Mouse (Mus musculus) mouse embryonic stem cell (cell line): ENCODE measurements at regions not wholly inside any gene's neighbourhood (a gene's known extent, or its start where the extent isn't known, plus 50 kb on each side); places are given as distances from the start of the nearest gene placed in this dataset.

ENCODE experiments used
- in situ Hi-C, 2 experiments: fragments of 300-500 bp; cut with MboI; formaldehyde crosslinking; loops; 1 replicate in 1 of 2; 3 replicates in 1 of 2; pipeline ENCODE4 v1.14.3; 2019 to 2020; ENCODE audit warnings: low sequenced_read_pairs in 2 of 2, low pct_unique_long_range_greater_than_20kb in 1 of 2, mixed read lengths in 1 of 2; ENCODE audit not compliant: unreplicated experiment in 1 of 2

DNA sequence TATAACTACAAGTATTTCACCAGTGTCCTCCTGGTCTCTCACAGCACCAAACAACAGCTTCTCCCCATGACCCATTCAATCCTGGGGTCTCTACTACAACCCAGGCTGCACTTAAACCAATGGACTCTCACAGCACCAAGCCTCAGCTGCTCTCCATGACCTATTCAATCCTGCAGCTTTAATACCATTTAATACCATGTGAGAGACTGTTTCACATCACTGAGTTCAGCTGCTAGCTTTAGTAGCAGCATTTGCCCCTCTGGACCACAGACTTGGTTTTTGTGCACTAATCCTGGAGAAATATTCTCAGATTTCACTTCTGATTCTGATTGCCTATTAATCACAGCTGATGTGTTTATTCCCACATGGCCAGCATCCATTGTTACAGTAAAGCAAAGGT is 147.5 kb upstream of the Pabpc6 start:
- in situ Hi-C loops, result no loop called here

DNA sequence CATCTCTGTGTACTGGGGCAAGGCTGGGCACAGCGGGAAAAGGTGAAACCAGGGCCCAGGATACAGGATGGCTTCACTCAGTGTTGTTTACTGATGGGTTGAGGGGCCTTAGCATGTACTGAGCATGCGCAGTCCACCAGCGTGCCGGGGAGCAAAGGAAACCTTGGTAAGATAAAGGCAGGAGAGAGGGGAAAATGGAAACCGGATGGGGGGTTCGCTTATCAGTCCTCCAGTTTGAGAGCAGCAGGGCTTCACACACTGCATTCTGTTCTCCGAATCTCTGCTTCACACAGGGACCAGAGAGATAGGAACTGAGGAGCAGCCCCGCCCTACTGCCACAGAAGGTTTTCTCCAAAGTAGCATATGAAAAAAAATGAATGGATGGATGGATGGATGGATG is 127.6 kb upstream of the Pabpc6 start:
- in situ Hi-C loops, result no loop called here

DNA sequence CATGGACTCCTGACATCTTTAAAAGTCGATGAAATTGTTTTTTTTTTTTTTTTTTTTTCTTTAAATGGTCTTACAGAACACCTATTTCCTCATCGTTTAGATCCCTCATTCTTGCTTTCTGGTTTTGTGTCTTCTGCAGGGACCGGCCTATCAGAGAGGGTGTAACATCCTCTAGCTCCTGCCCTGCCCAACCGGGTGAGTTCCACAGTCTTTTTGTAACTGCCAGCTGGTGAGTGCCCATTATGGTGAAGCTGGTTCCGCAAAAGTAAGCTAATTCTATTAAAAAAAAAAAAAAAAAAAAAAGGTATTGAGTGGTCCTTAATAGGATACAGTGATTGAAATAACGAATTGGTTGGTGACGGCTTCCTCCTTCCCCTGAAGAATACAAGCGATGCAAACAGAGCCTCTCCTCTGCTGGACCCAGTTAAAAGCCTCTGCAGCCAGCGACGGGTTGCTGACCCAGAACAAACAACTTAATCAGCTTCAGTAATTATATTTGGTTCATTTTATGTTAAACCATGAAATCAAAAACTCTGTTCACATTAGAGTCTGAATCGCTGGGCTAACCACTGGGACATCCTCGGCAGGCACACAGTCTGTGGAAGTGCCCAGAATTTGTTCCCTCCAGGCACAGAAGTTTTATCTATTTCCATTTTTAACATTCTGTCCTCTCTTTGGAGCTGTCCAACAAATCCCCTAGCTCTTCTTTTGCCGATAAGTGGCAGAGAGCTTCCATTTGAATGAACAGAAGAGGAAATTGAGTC is 126.9 kb upstream of the Pabpc6 start:
- in situ Hi-C loops, result no loop called here

DNA sequence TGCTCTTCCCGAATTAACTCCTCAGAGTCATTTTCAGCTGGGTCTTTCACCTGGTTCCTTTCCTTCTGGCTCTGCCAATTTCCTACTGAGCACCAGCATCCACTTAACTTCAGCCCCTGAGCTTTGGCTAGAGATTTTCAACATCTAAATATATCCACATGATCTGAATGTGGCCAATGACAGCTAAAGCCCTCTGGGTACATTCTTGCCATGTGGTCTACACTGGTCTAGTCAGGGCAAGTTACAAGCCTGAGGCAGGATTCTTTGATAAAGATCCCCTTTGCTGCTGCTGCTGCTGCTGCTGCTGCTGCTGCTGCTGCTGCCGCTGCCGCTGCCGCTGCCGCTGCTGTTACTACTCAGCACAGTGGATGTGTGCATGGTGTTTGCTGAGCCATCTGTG is 109.3 kb upstream of the Pabpc6 start:
- in situ Hi-C loops, result no loop called here

DNA sequence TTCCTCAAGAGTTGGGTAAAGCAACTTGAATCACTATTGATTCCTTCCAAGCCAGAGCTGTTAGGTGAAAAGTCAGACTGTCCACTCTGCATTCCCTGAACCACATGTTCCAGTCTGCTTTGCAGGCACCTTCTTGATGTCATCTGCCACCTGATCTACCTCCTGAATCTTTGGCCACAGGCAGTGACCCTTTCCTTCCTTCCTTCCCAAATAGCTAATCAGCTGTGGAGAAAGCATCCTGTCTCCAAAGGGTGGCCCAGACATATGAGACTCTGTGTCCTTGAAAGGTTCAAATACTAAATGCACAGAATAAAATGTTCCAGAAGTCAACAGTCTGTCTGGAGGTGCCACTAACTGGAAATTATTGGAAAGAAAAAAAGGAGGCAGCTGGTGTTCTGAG is 107.6 kb upstream of the Pabpc6 start:
- in situ Hi-C loops, result no loop called here

DNA sequence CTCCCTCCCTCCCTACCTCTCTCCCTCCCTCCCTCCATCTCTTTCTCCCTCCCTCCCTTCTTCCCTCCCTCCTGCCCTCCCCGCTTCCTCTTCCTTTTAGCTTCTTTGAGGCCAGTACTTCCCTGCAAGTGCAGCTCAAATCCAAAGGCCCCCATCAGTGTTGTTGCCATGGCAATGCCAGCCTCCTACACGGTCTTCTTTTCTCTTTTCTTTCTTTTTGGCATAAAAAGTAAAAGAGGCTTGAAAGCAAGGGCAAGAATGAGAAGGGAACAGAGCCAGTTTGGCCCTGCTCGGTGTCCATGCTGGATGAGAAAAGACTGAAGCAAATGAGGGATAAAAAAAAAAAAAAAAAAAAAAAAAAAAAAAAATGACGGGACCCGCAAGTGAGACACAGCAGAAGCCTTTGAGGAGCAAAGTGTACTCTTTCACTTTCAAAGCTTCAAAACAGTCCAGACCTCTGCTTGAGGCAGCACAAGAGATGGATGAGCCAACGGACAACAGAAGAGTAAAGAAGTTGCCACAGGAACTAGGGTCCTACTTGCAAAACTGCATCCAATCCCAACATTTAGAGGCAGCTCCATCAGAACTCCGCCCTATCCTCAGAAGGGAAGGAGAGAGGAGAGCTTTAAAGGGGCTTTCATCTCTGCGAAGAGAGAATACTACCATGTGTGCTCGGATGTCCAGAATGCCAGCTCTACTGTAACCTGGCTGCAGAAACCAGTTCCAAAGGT is 106.9 kb upstream of the Pabpc6 start:
- in situ Hi-C loops, result no loop called here

DNA sequence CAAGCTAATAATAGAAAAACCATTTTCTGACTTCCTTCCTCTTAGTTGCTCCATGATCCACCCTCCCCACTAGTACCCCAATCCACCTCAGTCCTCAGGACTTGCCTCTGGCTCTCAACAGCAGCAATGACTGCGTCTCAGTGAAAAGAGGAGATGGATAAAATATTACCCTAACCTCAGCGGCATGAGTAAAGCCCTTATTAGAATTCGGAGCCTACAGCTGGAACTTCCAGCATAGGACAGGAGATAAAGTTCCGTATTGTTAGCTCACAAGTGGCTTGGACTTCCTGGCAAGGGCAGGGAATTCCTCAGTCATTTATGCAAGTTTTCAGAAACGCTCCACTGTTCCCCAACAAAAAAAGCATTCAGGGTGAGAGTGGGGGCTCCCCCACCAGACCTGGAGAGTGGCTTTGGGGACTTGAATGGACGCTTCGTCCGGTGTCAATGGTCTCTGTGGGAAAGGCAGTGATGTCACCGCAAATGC is 106.2 kb upstream of the Pabpc6 start:
- in situ Hi-C loops, result no loop called here

DNA sequence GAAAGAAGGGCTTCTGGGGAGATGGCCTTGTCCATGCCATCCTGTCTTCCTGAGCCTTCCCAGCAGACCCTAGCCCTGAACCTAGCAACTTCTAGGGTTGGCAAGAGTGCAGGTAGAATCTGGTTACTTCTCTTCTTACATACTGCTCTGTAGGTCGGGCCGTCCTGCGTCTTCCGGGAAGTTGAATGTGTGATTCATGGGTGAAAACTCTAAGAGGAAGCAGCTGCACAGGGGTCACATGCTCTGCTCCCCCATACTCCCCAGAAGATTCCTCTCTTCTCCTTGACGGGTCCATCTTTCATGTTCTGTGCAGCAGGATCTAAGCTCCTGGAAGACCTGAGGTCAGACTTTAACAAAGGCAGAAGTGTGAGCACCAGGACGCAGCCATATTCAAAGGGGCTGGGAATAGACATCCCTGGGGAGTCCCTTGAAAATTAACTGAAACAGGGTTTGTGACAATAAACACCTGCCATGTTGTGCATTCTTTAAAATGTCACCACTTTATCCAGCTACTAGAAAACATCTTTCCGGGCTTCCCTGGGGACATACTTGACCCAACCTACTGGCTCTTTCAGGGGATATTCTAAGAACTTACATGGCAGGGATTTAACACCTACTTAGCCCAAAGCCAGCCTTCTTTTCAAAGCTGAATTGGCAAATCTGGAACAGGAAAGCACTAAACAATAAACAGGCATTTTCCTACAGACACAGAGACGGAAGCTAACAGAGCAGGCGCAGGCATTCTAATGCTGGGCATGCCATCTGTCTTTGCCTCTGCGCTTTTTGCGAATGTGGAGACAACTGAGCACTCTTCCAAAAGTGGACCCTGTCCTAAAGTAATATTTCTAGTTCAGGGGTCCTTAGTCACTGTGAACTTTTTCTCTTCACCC is 105.5 kb upstream of the Pabpc6 start:
- in situ Hi-C loops, result loop anchor here in 1 of 2 experiments (25.0 kb wide), 1 partner anchor 537 kb away; the partner anchor contains the start of gene Qk

DNA sequence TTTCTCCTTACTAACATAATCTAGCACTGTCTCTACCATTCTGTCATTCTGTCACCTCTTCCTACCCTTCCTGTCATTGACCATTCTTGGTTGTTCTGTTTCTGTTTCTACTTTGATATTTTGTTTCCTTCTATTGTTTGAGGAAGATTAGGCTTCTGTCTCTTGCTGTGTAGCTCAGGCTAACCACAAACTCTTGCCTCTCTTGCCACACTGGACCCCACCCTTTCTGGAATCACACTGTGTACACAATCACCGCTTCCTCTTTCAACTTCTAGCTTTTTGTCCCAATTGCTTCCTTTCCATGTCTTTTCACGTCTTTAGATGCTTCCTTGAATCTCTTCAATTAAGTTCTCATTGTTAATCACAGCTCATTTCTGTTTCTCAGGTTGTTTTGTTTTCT is 104.2 kb upstream of the Pabpc6 start:
- in situ Hi-C loops, result loop anchor here in 1 of 2 experiments (25.0 kb wide), 1 partner anchor 539 kb away; the partner anchor contains the start of gene Qk

DNA sequence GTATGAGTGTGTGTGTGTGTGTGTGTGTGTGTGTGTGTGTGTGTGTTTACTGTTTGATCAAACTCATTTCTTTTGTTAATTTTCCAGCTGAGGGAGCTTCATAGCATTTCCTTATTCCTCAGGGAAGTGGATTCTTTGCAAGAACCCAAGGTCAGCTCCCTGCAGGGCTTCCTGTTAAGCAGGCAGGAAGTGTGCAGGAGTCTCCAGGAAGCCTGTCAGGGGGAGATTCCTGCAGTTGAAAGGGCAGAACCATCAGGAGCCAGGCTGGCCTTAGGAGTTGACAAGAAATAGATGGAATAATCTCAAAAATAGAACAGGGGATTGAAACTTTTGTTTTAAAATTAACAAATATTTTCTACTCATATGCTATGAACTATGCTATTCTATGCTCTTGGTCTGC is 98.8 kb upstream of the Pabpc6 start:
- in situ Hi-C loops, result loop anchor here in 1 of 2 experiments (25.0 kb wide), 1 partner anchor 544 kb away; the partner anchor contains the start of gene Qk

DNA sequence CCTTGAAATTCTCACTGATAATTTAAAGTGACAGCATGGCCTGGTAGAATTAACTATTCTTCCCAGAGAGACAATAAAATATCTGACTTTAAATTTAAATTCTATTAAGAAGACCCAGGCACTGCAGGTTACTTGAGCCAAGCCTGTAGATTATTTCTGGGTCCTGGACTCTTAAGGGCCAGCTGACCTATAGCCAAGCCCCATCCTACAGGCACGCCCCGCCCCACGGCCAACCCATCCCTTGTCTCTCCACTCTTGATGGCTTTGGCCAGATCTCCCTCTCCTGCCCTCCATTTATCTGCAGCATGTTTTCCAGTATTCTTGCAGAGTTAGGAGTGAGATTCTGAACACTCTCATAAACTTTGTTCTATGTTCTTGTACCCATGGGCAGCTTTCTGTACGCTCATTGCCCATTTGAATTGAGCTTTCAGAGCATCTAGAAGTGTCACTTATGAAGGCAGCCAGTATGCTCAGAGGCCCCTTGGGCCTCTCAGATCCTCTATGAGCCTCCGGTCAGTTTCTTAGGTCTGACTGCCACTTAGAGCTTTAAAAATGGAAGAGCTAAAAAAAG is 96.2 kb upstream of the Pabpc6 start:
- in situ Hi-C loops, result loop anchor here in 1 of 2 experiments (25.0 kb wide), 1 partner anchor 547 kb away; the partner anchor contains the start of gene Qk

DNA sequence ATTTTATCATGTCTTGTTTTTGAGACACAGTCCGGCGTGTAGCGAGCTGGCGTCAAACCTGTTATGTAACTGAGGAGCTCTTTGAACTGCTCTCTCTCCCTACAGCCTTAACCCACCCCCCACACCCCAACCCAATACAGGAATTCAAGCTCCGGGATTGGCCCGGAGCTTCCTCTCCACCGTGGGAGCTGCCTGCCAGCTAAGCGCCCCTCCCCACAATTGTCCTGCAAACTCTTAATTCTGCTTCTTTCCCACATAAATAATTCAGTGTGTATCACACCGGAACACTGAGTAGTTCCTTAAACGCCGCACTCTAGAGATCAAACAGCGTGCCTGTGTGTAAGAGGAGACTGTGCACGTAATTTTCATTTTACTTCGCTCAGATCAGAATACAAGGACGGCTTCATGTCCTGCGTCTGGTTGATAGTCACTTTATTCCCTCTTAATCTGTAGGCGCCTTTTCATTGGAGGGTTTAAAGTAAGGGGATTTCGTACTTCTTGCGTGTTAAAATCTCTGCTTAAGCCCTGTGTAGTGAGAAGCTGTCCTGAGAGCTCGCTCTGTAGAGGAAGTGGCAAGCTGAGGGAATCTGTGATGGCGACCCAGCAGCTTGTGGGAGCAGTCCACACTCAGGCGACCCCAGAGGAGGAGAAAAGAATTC is 95.3 kb upstream of the Pabpc6 start:
- in situ Hi-C loops, result loop anchor here in 1 of 2 experiments (25.0 kb wide), 1 partner anchor 547 kb away; the partner anchor contains the start of gene Qk

DNA sequence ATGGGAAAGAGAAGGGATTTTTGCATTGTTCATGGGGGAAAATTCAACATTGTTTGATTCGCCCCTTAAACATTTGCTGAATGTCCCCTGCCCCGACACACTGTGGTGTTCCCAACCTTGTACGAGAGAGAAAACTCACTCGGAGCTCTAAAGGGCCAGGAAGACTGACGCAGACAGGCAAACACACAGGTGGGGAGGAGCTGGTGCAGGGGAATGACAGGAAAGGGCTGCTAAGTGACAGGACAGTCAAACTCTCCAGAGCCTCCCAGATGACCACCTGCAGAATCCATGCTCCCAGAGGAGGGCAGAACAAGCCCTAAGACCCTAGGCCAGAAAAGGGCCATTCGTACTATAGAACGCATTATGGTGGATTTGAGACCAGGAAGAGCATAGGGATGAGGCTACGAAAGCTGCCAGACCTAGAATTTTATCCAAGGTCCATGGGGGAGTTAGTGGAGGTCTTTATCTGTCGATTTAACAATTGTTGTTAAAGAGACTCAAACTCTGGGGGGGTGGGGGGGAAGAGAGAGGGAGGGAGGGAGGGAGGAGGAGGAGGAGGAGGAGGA is 94.6 kb upstream of the Pabpc6 start:
- in situ Hi-C loops, result loop anchor here in 1 of 2 experiments (25.0 kb wide), 1 partner anchor 548 kb away; the partner anchor contains the start of gene Qk

DNA sequence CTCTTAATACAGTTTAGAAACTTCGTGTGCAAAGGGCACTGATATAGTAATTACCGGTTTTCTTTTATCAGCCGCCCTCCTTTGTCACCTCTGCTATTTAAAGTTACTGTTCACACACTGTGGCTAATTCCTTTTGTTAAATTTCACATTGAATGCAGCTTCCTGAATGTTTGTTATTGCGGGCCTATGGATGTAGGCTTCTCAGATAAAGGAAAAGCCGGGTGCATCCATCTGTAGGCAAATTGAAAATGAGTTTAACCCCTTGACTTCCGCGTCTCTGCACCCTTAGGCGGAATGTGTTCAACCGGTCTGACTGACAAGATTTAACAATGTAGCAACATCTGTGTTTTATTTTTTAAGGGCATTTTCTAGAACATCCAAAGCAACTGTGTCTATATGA is 93.6 kb upstream of the Pabpc6 start:
- in situ Hi-C loops, result loop anchor here in 1 of 2 experiments (25.0 kb wide), 1 partner anchor 549 kb away; the partner anchor contains the start of gene Qk

DNA sequence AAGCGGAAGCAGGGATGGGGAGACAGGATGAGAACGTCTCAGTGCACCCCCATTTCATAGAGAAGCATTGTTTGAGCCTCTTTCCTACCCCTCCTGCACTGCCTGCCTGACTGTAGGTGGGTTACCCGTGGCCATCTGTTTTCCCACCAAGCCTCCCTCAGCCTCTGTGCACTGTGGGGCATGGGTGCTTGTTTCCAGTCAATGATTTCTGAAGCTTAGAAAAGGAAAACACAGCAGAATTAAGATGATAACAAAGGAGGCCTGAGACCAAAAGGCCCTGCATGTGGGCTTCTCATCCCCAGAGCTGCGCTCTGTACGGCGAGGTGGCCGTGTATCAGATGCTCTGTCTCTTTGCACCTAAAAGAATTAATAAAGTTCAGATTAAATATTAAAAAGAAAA is 92.9 kb upstream of the Pabpc6 start:
- in situ Hi-C loops, result loop anchor here in 1 of 2 experiments (25.0 kb wide), 1 partner anchor 550 kb away; the partner anchor contains the start of gene Qk

DNA sequence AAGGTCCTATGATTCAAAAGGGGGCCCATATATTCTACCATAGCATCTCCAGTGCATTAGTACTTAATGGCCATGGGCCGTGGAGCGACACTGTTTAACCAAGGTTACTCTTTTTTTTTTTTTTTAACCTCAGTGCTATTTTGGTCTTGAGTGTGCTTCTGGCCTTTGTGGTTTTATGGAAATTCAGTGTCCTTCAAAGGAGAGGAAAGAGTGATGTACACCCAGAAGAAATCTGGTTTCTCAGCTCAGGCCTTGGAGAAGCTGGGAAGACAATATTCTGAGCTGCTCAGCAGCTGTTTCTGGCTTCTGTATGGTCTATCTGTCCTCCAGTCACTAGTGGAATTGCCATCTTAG is 91.2 kb upstream of the Pabpc6 start:
- in situ Hi-C loops, result loop anchor here in 1 of 2 experiments (25.0 kb wide), 1 partner anchor 552 kb away; the partner anchor contains the start of gene Qk

DNA sequence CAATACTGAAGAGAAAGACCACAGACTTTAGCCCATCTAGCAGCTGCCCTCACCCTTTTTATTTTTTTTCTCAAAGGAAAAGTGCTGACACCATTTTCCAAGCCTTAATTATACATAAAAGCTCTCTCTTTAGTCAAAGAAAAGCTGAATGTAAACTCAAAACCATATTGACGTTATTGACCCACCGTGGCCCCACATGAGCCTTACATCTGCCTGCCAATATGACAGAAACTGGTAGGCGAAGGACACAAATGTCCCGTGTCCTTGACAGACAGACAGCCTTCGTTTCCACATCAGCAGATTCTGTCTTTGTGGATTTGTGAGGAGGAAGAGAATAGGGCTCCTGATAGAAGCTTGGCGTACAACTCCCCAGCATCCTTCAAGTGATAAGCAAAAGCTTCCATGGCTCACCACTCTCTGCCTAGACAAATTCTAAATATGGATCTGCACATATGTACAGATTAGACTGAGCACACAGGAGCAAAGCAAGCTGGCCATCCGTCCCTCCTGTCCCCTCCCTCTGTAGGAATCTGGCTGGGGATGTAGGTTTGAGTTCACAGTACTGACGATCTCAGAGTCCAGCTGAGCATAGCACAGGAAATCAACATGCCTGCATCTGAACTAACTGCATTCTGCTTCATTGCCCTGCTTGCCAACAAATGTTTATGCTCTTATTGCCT is 90.6 kb upstream of the Pabpc6 start:
- in situ Hi-C loops, result loop anchor here in 1 of 2 experiments (25.0 kb wide), 1 partner anchor 552 kb away; the partner anchor contains the start of gene Qk
